Mouse (Mus musculus) G1E-ER4 (cell line): ENCODE measurements around the gene Kank2. TPM values are rescaled to one million over a fixed set of nuclear protein-coding genes. Genes with fewer than 3 reads are reported as not detected.

Experiments
- GATA1 ChIP-seq: IDR thresholded peaks from one replicate; pipeline ENCODE4 v1.8.0; 2012; ENCODE audit warnings: low read length, inconsistent platforms
- polyA plus RNA-seq: library from polyadenylated mRNA; stranded (reverse); fragments of >175 nt; gene quantifications from 2 replicates; pipeline ENCODE4 v1.2.3, GENCODE M21; 2012

The Kank2 gene
- polyA plus RNA-seq, 1 experiment: 0.04 TPM

DNA sequence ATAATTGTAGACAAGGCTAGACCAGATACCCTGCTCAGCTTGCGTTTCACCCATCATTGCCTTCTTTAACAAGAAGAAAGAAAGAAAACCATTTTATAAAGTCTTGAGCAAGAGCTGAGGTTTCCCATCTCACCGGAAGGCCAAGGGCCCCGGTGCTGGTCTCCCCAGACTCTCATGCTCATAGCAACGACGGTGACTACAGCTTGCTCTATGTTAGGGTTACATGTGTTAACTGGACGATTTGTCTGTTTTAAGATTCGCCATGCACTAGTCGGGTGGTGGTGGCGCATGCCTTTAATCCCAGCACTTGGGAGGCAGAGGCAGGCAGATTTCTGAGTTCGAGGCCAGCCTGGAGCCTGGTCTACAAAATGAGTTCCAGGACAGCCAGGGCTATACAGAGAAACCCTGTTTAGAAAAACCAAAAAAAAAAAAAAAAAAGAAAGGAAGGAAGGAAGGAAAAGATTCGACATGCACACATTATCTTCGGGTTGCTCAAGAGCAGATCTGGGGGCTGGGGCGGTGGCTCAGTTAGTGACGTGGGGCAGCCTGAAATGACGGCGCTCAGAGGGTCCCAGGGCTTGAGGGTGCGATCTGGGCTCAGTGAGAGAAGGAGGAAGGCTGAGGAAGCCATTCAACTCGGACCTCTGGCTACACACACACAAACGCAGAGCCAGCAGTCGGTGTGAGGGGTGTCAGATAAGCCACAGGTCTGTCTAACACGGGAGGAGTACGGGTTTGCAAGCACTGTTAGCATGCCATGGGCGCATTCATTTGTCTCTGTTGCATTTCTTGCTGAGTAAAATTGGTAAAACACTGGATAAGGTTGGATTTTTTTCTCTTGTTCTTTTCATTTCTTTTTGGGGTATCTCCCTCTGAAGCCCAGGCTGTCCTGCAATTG lies 73.1 kb downstream of the Kank2 start:
- no peak for TF ChIP-seq GATA1

DNA sequence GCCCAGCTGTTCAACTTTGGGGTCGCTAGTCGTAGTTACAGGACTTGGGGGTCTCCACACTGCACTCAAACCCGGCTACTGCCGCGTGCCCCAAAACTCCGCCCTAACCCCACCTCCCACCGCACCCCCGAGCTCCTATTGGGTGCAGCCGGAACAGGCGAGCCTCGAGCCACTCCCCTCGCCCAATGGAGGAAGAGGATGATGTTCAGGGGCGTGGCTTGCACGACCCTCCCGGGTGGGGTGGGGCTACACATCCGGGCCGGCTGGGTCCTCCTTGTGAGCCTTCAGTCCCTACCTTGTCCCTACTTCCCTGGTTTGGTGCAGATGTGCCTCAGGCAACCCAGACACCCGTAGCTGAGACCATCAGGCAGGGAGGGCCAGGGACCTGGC lies 74.4 kb downstream of the Kank2 start:
- no peak for TF ChIP-seq GATA1

DNA sequence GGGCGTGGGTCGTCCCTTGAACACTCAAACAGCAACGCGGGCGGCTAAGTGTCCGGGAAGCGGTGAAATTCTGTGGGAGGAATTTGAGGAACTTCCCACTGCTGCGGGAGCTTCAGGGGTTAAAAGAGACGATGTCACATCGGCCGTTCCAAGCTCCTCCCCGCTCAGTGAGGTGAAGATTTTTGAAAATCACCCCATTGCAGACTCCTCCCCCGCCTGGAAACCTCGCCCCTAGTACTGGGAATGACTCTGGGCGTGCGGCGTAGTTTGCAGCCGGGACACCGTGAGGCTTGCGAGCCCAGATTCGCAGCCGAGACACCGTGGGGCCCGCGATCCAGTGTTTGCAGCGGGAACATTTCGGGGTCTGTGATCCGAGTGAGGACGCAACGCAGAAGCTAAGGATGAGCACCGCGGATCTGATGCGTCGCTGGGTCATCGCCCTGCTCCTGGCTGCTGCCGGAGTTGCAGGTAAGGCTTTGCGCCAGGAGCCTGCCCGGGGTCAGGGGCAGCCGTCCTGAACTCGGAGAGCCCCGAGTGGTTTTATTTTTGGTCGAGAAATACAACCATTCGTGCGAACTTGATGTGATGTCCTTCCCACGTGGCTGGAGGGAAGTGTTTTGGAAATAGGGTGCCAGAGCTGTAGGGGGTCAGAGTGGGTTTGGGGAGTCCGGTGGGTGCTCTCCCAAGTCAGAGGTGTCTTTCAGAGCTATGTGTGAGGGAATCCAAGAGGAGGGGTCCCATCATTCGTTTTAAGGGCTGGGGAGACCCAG lies 75.0 kb downstream of the Kank2 start, which contains the start of gene Ldlr:
Gene Ldlr (plus strand): TSS at position 107 of the 770 bp plus-strand sequence.
- no peak for TF ChIP-seq GATA1

DNA sequence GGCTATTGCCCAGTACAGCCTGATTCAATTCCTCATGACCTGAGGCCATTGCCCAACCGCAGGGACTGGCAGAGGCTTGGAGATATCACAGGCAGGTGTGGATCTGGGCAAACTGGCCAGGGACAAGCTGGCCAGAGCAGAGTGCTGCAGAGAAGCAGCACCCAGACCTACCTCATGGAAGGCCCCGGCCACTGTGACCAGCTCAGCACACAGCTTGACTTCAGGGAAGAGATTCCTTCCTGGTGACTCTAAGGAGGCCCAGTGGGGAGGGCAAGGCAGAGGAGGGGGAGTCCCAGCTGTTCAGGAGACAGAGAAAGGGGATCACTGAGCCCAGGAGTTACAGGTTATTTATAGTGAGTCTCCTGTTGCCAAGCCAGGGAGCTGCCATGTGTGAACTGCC lies 77.5 kb downstream of the Kank2 start:
- TF ChIP-seq GATA1: no peak

DNA sequence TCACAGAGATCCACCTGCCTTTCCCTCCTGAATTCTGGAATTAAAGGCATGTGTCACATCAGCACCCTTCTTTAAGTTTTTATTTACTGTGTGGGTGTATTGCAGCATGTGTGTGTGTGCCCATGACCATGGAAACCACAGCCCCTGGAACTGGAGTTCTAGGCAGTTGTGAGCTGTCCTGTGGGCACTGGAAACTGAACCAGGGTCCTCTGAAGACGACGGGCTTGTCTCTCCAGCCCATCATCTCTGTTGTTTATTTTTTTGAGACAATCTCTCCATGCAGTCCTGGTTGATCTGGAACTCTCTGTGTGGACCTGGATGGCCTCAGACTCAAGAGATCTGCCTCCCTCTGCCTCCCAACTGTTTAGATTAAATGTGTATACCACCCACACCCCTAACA lies 81.5 kb downstream of the Kank2 start:
- no peak for TF ChIP-seq GATA1

Other genes starting within 250 kb of the Kank2 start
- 17.9 and 24.7 TPM in 2 replicates for gene Timm29, start 206.0 kb downstream of the Kank2 start, polyA plus RNA-seq
- 3.3 and 4.6 TPM in 2 replicates for gene Yipf2, start 205.9 kb downstream of the Kank2 start, polyA plus RNA-seq
- 259 and 283 TPM in 2 replicates for gene Smarca4, start 182.6 kb downstream of the Kank2 start, polyA plus RNA-seq
- 35.3 and 54.5 TPM in 2 replicates for gene Ldlr, start 75.3 kb downstream of the Kank2 start, polyA plus RNA-seq
- 90.6 and 123 TPM in 2 replicates for gene Spc24, start 38.4 kb downstream of the Kank2 start, polyA plus RNA-seq
- not detected in 2 replicates for gene Angptl8, start 36.8 kb upstream of the Kank2 start, polyA plus RNA-seq
- gene Dock6, start 53.9 kb upstream of the Kank2 start, polyA plus RNA-seq: 6.5 and 7.2 TPM in 2 replicates
- 7.7 and 15.2 TPM in 2 replicates for gene Rab3d, start 119.4 kb upstream of the Kank2 start, polyA plus RNA-seq
- gene Ccdc159, start 128.7 kb upstream of the Kank2 start, polyA plus RNA-seq: 0.17 and 0.31 TPM in 2 replicates
- gene Tmem205, start 128.8 kb upstream of the Kank2 start, polyA plus RNA-seq: 13.3 and 18.6 TPM in 2 replicates
- 3.6 and 5.0 TPM in 2 replicates for gene Plppr2, start 138.3 kb upstream of the Kank2 start, polyA plus RNA-seq
- 15.1 and 19.9 TPM in 2 replicates for gene Swsap1, start 157.0 kb upstream of the Kank2 start, polyA plus RNA-seq
- gene Epor, start 164.8 kb upstream of the Kank2 start, polyA plus RNA-seq: 159 and 199 TPM in 2 replicates
- gene Rgl3, start 190.7 kb upstream of the Kank2 start, polyA plus RNA-seq: not detected in 2 replicates
- 0.05 and 0.06 TPM in 2 replicates for gene Ccdc151, start 203.9 kb upstream of the Kank2 start, polyA plus RNA-seq
- 177 and 197 TPM in 2 replicates for gene Prkcsh, start 204.1 kb upstream of the Kank2 start, polyA plus RNA-seq